Mouse (Mus musculus) megakaryocyte, embryonic 14.5 days (primary cell): ENCODE measurements around the gene Pdlim7.

ENCODE experiments used
- FLI1 ChIP-seq: IDR thresholded peaks from 2 replicates; pipeline ENCODE4 v1.6.1; 2012; ENCODE audit warnings: low read length, inconsistent platforms, mixed read lengths
- GATA1 ChIP-seq: IDR thresholded peaks from 3 replicates; pipeline ENCODE4 v1.6.1; 2012; ENCODE audit warnings: mixed read lengths, low read length, inconsistent platforms, borderline replicate concordance

- no peak for TF ChIP-seq GATA1
- no peak for TF ChIP-seq FLI1
These were observed 50.0 kb downstream of the Pdlim7 start for GRCm38 (mm10) chr13:55463399-55464026.
